Mouse (Mus musculus) midbrain, embryonic 11.5 days (tissue): ENCODE results near the gene Shc2. TPM values are rescaled to one million over a fixed set of nuclear protein-coding genes. Genes with fewer than 3 reads are reported as not detected.

ENCODE experiments used
- ATAC-seq: fragments of 200-750 bp; cut with Nextera tagmentation; 2 replicates; pipeline ENCODE4 v1.8.0; 2017; ENCODE audit warnings: moderate TSS enrichment, moderate library complexity; ENCODE audit not compliant: low FRiP score
- DNase-seq: peaks from one replicate; pipeline ENCODE4 v3.0.0; 2015; ENCODE audit warnings: low spot score; ENCODE audit errors: missing footprints
- H3K27ac ChIP-seq: fragments of 300-500 bp; sonication (generic); 2 replicates; pipeline ENCODE4 v1.5.1; 2014; ENCODE audit warnings: low read depth, low read length
- H3K27me3 ChIP-seq: fragments of 300-500 bp; sonication (generic); 2 replicates; pipeline ENCODE4 v1.6.1; 2014; ENCODE audit warnings: mild to moderate bottlenecking, low read length, moderate library complexity, mixed read lengths; ENCODE audit not compliant: control insufficient read depth, insufficient read depth
- H3K36me3 ChIP-seq: fragments of 300-500 bp; sonication (generic); 2 replicates; pipeline ENCODE4 v1.6.1; 2014; ENCODE audit warnings: mild to moderate bottlenecking, low read length, moderate library complexity, mixed read lengths; ENCODE audit not compliant: control insufficient read depth, insufficient read depth
- H3K4me1 ChIP-seq: fragments of 300-500 bp; sonication (generic); 2 replicates; pipeline ENCODE4 v1.6.1; 2014; ENCODE audit warnings: low read length; ENCODE audit not compliant: control insufficient read depth, insufficient read depth
- H3K4me2 ChIP-seq: fragments of 300-500 bp; sonication (generic); 2 replicates; pipeline ENCODE4 v1.6.1; 2014; ENCODE audit warnings: mild to moderate bottlenecking, moderate library complexity
- H3K4me3 ChIP-seq: fragments of 300-500 bp; sonication (generic); 2 replicates; pipeline ENCODE4 v1.5.1; 2014; ENCODE audit warnings: low read depth, low read length
- H3K9ac ChIP-seq: fragments of 300-500 bp; sonication (generic); 2 replicates; pipeline ENCODE4 v1.6.1; 2014; ENCODE audit warnings: low read length
- H3K9me3 ChIP-seq: fragments of 300-500 bp; sonication (generic); 2 replicates; pipeline ENCODE4 v1.6.1; 2016; ENCODE audit warnings: low read length; ENCODE audit not compliant: control insufficient read depth
- WGBS: fragments of 180-500 bp; shearing (Covaris S2); extraction: QIAGEN DNeasy Blood & Tissue Kit; methylation state at CpG from one replicate; pipeline ENCODE4 v1.1.7; 2014; 5-methylcytosine and 5-hydroxymethylcytosine counted together
- polyA plus RNA-seq: library from polyadenylated mRNA; unstranded; fragments of >200 nt; fragmentation: Nextera tagmentation; extraction: Ambion mirVana; gene quantifications from 2 replicates; pipeline ENCODE4 v1.2.1, GENCODE M21; 2014

Gene Shc2
- polyA plus RNA-seq, 1 experiment from 2014 or later, result 13.0 TPM

- WGBS, result 83% methylated on average over 7 of the region's 7 CpGs
- peaks cover 8% of the 10 kb centered on the region for H3K4me1 ChIP-seq
- H3K36me3 ChIP-seq, result no peaks in the 10 kb centered on the region
- no peak overlapping the region for H3K4me2 ChIP-seq
- H3K9ac ChIP-seq, result no peak overlapping the region
- H3K27ac ChIP-seq, result no peak overlapping the region
- no peaks in the 10 kb centered on the region for H3K9me3 ChIP-seq
- no peak overlapping the region for H3K4me3 ChIP-seq
- ATAC-seq, result no peak
- DNase-seq, result no peak
- H3K27me3 ChIP-seq, result no peaks in the 10 kb centered on the region; the same call in 1 of the 2 replicates
These were observed 15.1 kb upstream of the Shc2 start for GRCm38 (mm10) chr10:79652789-79653188.

- WGBS, result 31% methylated on average over 7 of the region's 7 CpGs
- Histone ChIP-seq H3K27me3 (no peaks in the 10 kb centered on the region; the same call in 1 of the 2 replicates), H3K36me3 (no peaks in the 10 kb centered on the region), H3K9ac (no peak overlapping the region), H3K4me2 (no peak overlapping the region), H3K4me1 (peaks cover 2% of the 10 kb centered on the region; the same call in 1 of the 2 replicates), H3K27ac (no peak overlapping the region), H3K9me3 (no peaks in the 10 kb centered on the region), H3K4me3 (no peak overlapping the region)
- DNase-seq, result peak; percentile 97
- ATAC-seq, result peak; percentile 73
These were observed 11.5 kb upstream of the Shc2 start for GRCm38 (mm10) chr10:79649070-79649751.

GRCm38 (mm10) chr10:79645711-79646110 lies 8.0 kb upstream of the Shc2 start, which contains the start of gene Odf3l2:
Gene Odf3l2, minus strand, starts transcription at chr10:79645738.
- Histone ChIP-seq H3K27me3 (no peaks in the 10 kb centered on the region), H3K4me3 (no peak within 1 kb of the TSS), H3K36me3 (no peaks in the 10 kb centered on the region), H3K9ac (no peak within 1 kb of the TSS), H3K9me3 (no peaks in the 10 kb centered on the region), H3K4me2 (no peak within 1 kb of the TSS), H3K4me1 (no peaks in the 10 kb centered on the region), H3K27ac (no peak within 1 kb of the TSS)
- 0 out of 2 replicates have a peak, but pooled peaks have one; percentile 28 for ATAC-seq
- no peak for DNase-seq
- WGBS, result 71% methylated on average over 8 of the region's 8 CpGs

GRCm38 (mm10) chr10:79638486-79639204 lies 927 bp upstream of the Shc2 start:
- H3K27ac ChIP-seq, result peak overlapping the region; percentile 30
- DNase-seq (peak; percentile 93), ATAC-seq (peak; percentile 49)
- H3K9ac ChIP-seq, result peak overlapping the region; percentile 89; the same call in 1 of the 2 replicates
- H3K4me2 ChIP-seq, result peak overlapping the region; percentile 86
- peak overlapping the region; percentile 8; the same call in 1 of the 2 replicates for H3K4me3 ChIP-seq
- peaks cover 15% of the 10 kb centered on the region for H3K27me3 ChIP-seq
- H3K4me1 ChIP-seq, result peaks cover 8% of the 10 kb centered on the region; the same call in 1 of the 2 replicates
- WGBS, result 4% methylated on average over 23 of the region's 23 CpGs
- no peaks in the 10 kb centered on the region for H3K9me3 ChIP-seq
- no peaks in the 10 kb centered on the region for H3K36me3 ChIP-seq

GRCm38 (mm10) chr10:79636287-79636686 lies 1.4 kb downstream of the Shc2 start:
- no peak for DNase-seq
- no peaks in the 10 kb centered on the region for H3K36me3 ChIP-seq
- peaks cover 8% of the 10 kb centered on the region; the same call in 1 of the 2 replicates for H3K4me1 ChIP-seq
- H3K4me2 ChIP-seq, result peak overlapping the region; percentile 86
- H3K9me3 ChIP-seq, result no peaks in the 10 kb centered on the region
- H3K27me3 ChIP-seq, result peaks cover 15% of the 10 kb centered on the region
- whole genome bisulfite sequencing, result 79% methylated on average over 8 of the region's 8 CpGs
- ATAC-seq, result no peak
- H3K9ac ChIP-seq, result no peak overlapping the region
- no peak overlapping the region for H3K27ac ChIP-seq
- H3K4me3 ChIP-seq, result peak overlapping the region; percentile 74

- Histone ChIP-seq H3K9ac (no peak overlapping the region), H3K4me2 (no peak overlapping the region), H3K27ac (no peak overlapping the region), H3K9me3 (no peaks in the 10 kb centered on the region), H3K36me3 (no peaks in the 10 kb centered on the region), H3K27me3 (peaks cover 1% of the 10 kb centered on the region; the same call in 1 of the 2 replicates), H3K4me3 (no peak overlapping the region), H3K4me1 (0 out of 2 replicates have a peak, but pooled peaks cover 3% of the 10 kb centered on the region)
- no peak for DNase-seq
- 88% methylated on average over 17 of the region's 17 CpGs for WGBS
- ATAC-seq, result no peak
These were observed 4.5 kb downstream of the Shc2 start for GRCm38 (mm10) chr10:79633006-79633777.

GRCm38 (mm10) chr10:79631432-79631831 lies 6.3 kb downstream of the Shc2 start:
- Histone ChIP-seq H3K9ac (no peak overlapping the region), H3K4me3 (no peak overlapping the region), H3K4me2 (no peak overlapping the region), H3K36me3 (no peaks in the 10 kb centered on the region), H3K27ac (no peak overlapping the region), H3K4me1 (no peaks in the 10 kb centered on the region), H3K9me3 (no peaks in the 10 kb centered on the region), H3K27me3 (no peaks in the 10 kb centered on the region; the same call in 1 of the 2 replicates)
- 84% methylated on average over 4 of the region's 4 CpGs for WGBS
- no peak for DNase-seq
- no peak for ATAC-seq

- H3K4me2 ChIP-seq, result no peak overlapping the region
- WGBS, result 83% methylated on average over 5 of the region's 5 CpGs
These were observed 9.3 kb downstream of the Shc2 start for GRCm38 (mm10) chr10:79628377-79628776.

More at GRCm38 (mm10) chr10:79628377-79628776, 9.3 kb downstream of the Shc2 start:
- no peaks in the 10 kb centered on the region for H3K9me3 ChIP-seq
- ATAC-seq (no peak), DNase-seq (no peak)
- H3K36me3 ChIP-seq, result no peaks in the 10 kb centered on the region
- no peak overlapping the region for H3K9ac ChIP-seq
- H3K4me3 ChIP-seq, result no peak overlapping the region
- no peaks in the 10 kb centered on the region for H3K27me3 ChIP-seq
- no peaks in the 10 kb centered on the region for H3K4me1 ChIP-seq
- H3K27ac ChIP-seq, result no peak overlapping the region
